Comparison of ENCODE assay signal across 17 mouse cellular contexts in the genomic region with DNA sequence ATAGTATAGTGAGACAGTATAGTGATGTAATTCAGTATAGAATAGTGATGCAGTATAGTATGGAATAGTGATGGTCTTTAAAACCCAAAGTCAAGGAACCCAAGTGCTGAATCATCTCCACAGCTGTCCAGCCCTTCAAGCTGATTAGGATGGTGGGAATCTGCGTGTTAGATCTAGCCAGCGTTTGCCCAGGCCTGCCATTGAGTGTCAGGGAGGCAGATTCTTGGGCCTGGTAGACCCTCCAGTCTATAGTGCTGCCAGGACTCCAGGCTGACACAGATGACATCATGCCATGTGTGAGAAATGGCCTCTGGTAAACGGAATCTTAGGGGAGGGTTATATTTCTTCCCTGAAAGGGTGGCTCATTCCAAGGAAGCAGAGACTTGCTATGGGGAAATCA. TPM values are rescaled to one million over a fixed set of nuclear protein-coding genes. Genes with fewer than 3 reads are reported as not detected.
DNase-seq lines count a peak whose midpoint lies in the region.
"Had no signal": no experiment of that assay in that cellular context is flagged by ENCODE, and none has a peak within 500 bp of the region (broad histone marks: within the 10 kb centered on the region; RNA-seq: fewer than 3 reads in every experiment).

No protein-coding gene starts in this region.

- 74% methylated on average over 3 of the region's 3 CpGs for WGBS in heart, embryonic 10.5 days

- no peaks in the 10 kb centered on the region for H3K36me3 ChIP-seq in heart, embryonic 10.5 days
- H3K36me3 ChIP-seq: G1E had no signal

- no peaks in the 10 kb centered on the region for H3K27me3 ChIP-seq in heart, embryonic 10.5 days (ENCODE audit: insufficient read depth, poor library complexity, severe bottlenecking)
- H3K27me3 ChIP-seq: CH12.LX, Patski had no signal

- no peaks in the 10 kb centered on the region for H3K9me3 ChIP-seq in heart, embryonic 10.5 days

- H3K4me3 ChIP-seq in heart, embryonic 10.5 days: no peak overlapping the region

- no peak overlapping the region for H3K27ac ChIP-seq in heart, embryonic 10.5 days

- H3K4me1 ChIP-seq in heart, embryonic 10.5 days: peaks cover 3% of the 10 kb centered on the region; the same call in 1 of the 2 replicates

- DNase-seq in heart, adult 11 months: peak; percentile 64
- DNase-seq in heart, postnatal 36 days: no peak
- DNase-seq in heart, embryonic 10.5 days (ENCODE audit: low spot score): peak; percentile 70
- DNase-seq in heart, adult 9 months (ENCODE audit: low spot score in 2 of 2): no peak
- DNase-seq: adrenal gland, adult 2 months; adrenal gland, adult 8-10 months; adrenal gland, postnatal 10 days; adrenal gland, postnatal 14 days; adrenal gland, postnatal 25 days; adrenal gland, postnatal 36 days; B cell, adult 2 months; cerebellum, adult 11 months; cerebellum, adult 11-12 months; cerebellum, adult 18-20 months had no signal

- intact Hi-C loops in heart, postnatal 36 days (cut with DNase I): no loop called here

RNA-seq across cellular contexts. Expression of gene Myof, which starts 49.1 kb away (rescaled TPM):
- total RNA-seq in heart, postnatal 36 days (2021): 10 to 100 TPM; 10.3 to 10.8 TPM
- 4.0 and 4.6 TPM in 2 replicates for polyA plus RNA-seq in heart, embryonic 10.5 days (2016; fragmentation: Nextera tagmentation; extraction: Ambion mirVana)
- polyA plus RNA-seq: G1E had no signal

Comparison
In these comparisons a context has a peak if more than half of its experiments do, and no peak if none do; other contexts are left out.
1. DNase-seq: peak in heart, adult 11 months (single experiment) and heart, embryonic 10.5 days (single experiment); none in heart, postnatal 36 days (0 of 2) and heart, adult 9 months (0 of 2).